Mouse (Mus musculus) heart, postnatal 36 days (tissue): ENCODE data around the gene Bcl3. TPM values are rescaled to one million over a fixed set of nuclear protein-coding genes. Genes with fewer than 3 reads are reported as not detected.
A peak's percentile ranks its signal among the peaks of the same experiment; 100 is the strongest.

ENCODE experiments used
- DNase-seq, 2 experiments: peaks; one replicate each; pipeline ENCODE4 v3.0.0; 2021 to 2022
- intact Hi-C: fragments of 180-260 bp; cut with DNase I; formaldehyde crosslinking; loops from one replicate; pipeline ENCODE4 v1.15.1; 2025
- total RNA-seq, 2 experiments: library from RNA; stranded (reverse); gene quantifications; 2 replicates each; pipeline ENCODE4 v1.2.3; 2021

Gene Bcl3
- total RNA-seq, 2 experiments from 2014 or later = 3.5 TPM

- intact Hi-C loops = no loop called here
- DNase-seq = no peak
Measured at GRCm38 (mm10) chr7:19840371-19840770, 17.8 kb upstream of the Bcl3 start.

- no peak for DNase-seq
- intact Hi-C loops = no loop called here
Measured at GRCm38 (mm10) chr7:19836843-19837242, 14.3 kb upstream of the Bcl3 start.

- intact Hi-C loops = no loop called here
Measured at GRCm38 (mm10) chr7:19834055-19834454, 11.5 kb upstream of the Bcl3 start.

GRCm38 (mm10) chr7:19831837-19832236, 9.3 kb upstream of the Bcl3 start:
- no peak for DNase-seq

More at GRCm38 (mm10) chr7:19834055-19834454, 11.5 kb upstream of the Bcl3 start:
- DNase-seq = no peak

GRCm38 (mm10) chr7:19830682-19831156, 8.1 kb upstream of the Bcl3 start:
- intact Hi-C loops = no loop called here
- peak; percentile 91 to 94 for DNase-seq

More at GRCm38 (mm10) chr7:19831837-19832236, 9.3 kb upstream of the Bcl3 start:
- intact Hi-C loops = no loop called here

GRCm38 (mm10) chr7:19829694-19830093, 7.1 kb upstream of the Bcl3 start:
- intact Hi-C loops = no loop called here
- no peak for DNase-seq

- intact Hi-C loops = no loop called here
- peak in 1 of 2 experiments; percentile 29 for DNase-seq
Measured at GRCm38 (mm10) chr7:19826756-19827155, 4.2 kb upstream of the Bcl3 start.

- DNase-seq = peak; percentile 87 to 89
- intact Hi-C loops = no loop called here
Measured at GRCm38 (mm10) chr7:19824182-19824973, 1.8 kb upstream of the Bcl3 start.

- peak in 1 of 2 experiments; percentile 29 for DNase-seq
- intact Hi-C loops = no loop called here
Measured at GRCm38 (mm10) chr7:19823256-19824181, 949 bp upstream of the Bcl3 start.

- intact Hi-C loops = no loop called here
- peak in 1 of 2 experiments; percentile 53 for DNase-seq
Measured at GRCm38 (mm10) chr7:19822193-19822592, 377 bp downstream of the Bcl3 start.

- intact Hi-C loops = no loop called here
- DNase-seq = no peak
Measured at GRCm38 (mm10) chr7:19821633-19822032, 937 bp downstream of the Bcl3 start.

- intact Hi-C loops = no loop called here
Measured at GRCm38 (mm10) chr7:19820347-19821048, 2.1 kb downstream of the Bcl3 start.

GRCm38 (mm10) chr7:19818875-19819274, 3.7 kb downstream of the Bcl3 start:
- DNase-seq = no peak
- intact Hi-C loops = no loop called here

More at GRCm38 (mm10) chr7:19820347-19821048, 2.1 kb downstream of the Bcl3 start:
- DNase-seq = no peak

- no peak for DNase-seq
- intact Hi-C loops = no loop called here
Measured at GRCm38 (mm10) chr7:19818440-19818839, 4.1 kb downstream of the Bcl3 start.

- peak; percentile 56 to 57 for DNase-seq
- intact Hi-C loops = no loop called here
Measured at GRCm38 (mm10) chr7:19817382-19818105, 5.0 kb downstream of the Bcl3 start.

- peak; percentile 85 to 86 for DNase-seq
Measured at GRCm38 (mm10) chr7:19816224-19816771, 6.3 kb downstream of the Bcl3 start.

GRCm38 (mm10) chr7:19815296-19816223, 7.0 kb downstream of the Bcl3 start:
- intact Hi-C loops = no loop called here

More at GRCm38 (mm10) chr7:19816224-19816771, 6.3 kb downstream of the Bcl3 start:
- intact Hi-C loops = no loop called here

GRCm38 (mm10) chr7:19813579-19814122, 8.9 kb downstream of the Bcl3 start:
- DNase-seq = no peak
- intact Hi-C loops = no loop called here

More at GRCm38 (mm10) chr7:19815296-19816223, 7.0 kb downstream of the Bcl3 start:
- DNase-seq = no peak
